In genomic region chr7:45457204-45458060, GRCm38 (mm10) we compare ENCODE assay signal across 9 mouse cellular contexts. TPM values are rescaled to one million over a fixed set of nuclear protein-coding genes. Genes with fewer than 3 reads are reported as not detected.
DNase-seq lines count a peak whose midpoint lies in the region; ATAC-seq and TF ChIP-seq lines count a peak whose summit lies in the region.
"Had no signal": no experiment of that assay in that cellular context is flagged by ENCODE, and none has a peak within 500 bp of the region (broad histone marks: within the 10 kb centered on the region; RNA-seq: fewer than 3 reads in every experiment).

No protein-coding gene starts in this region.

- H3K27me3 ChIP-seq in intestine, embryonic 15.5 days (replicated peaks) = no peaks in the 10 kb centered on the region
- no peaks in the 10 kb centered on the region for H3K27me3 ChIP-seq in liver, postnatal 0 days (ENCODE audit: insufficient read depth, low read length)

- peaks cover 17% of the 10 kb centered on the region for H3K36me3 ChIP-seq in intestine, embryonic 15.5 days
- H3K36me3 ChIP-seq in liver, postnatal 0 days (replicated peaks; ENCODE audit: insufficient read depth, low read length) = peaks cover 31% of the 10 kb centered on the region

- WGBS in lung, adult 2 months = 36% methylated on average over 10 of the region's 10 CpGs
- 47% methylated on average over 10 of the region's 10 CpGs for WGBS in intestine, embryonic 15.5 days
- 29% methylated on average over 9 of the region's 10 CpGs for WGBS in liver, postnatal 0 days (ENCODE audit: insufficient replicate concordance)

- TF ChIP-seq POLR2A in lung, adult 2 months (IDR thresholded peaks at IDR 0.05; ENCODE audit: borderline replicate concordance, extremely low read depth, low read depth, low read length) = peak; percentile 48; the same call in 1 of the 2 replicates

- 0 out of 2 replicates have a peak, but pooled peaks have one; percentile 10 for ATAC-seq in erythroblast, adult 5-6 weeks (replicated peaks; ENCODE audit: low FRiP score, poor library complexity, severe bottlenecking)
- ATAC-seq in intestine, embryonic 15.5 days = peak; percentile 23
- peak; percentile 35 for ATAC-seq in liver, postnatal 0 days

- peak overlapping the region; percentile 39 for H3K4me3 ChIP-seq in lung, adult 2 months (replicated peaks; ENCODE audit: extremely low read depth, low read depth, low read length)
- H3K4me3 ChIP-seq in intestine, embryonic 15.5 days (replicated peaks) = peak overlapping the region; percentile 73
- H3K4me3 ChIP-seq in liver, postnatal 0 days (ENCODE audit: low read depth, low read length) = peak overlapping the region; percentile 68

- peak overlapping the region; percentile 75 for H3K9ac ChIP-seq in intestine, embryonic 15.5 days
- H3K9ac ChIP-seq in liver, postnatal 0 days (replicated peaks) = peak overlapping the region; percentile 77

- peaks cover 6% of the 10 kb centered on the region for H3K4me1 ChIP-seq in lung, adult 2 months (ENCODE audit: control insufficient read depth, insufficient read depth, low read length)
- peaks cover 32% of the 10 kb centered on the region for H3K4me1 ChIP-seq in intestine, embryonic 15.5 days (replicated peaks)
- peaks cover 34% of the 10 kb centered on the region for H3K4me1 ChIP-seq in liver, postnatal 0 days (ENCODE audit: insufficient read depth)

- no peaks in the 10 kb centered on the region for H3K9me3 ChIP-seq in intestine, embryonic 15.5 days
- no peaks in the 10 kb centered on the region for H3K9me3 ChIP-seq in liver, postnatal 0 days (ENCODE audit: low read length)

- no peak for DNase-seq in lung, adult 2 months
- DNase-seq in lung, postnatal 10 days = no peak
- DNase-seq in liver, postnatal 0 days = peak; percentile 65
- peak; percentile 21 for DNase-seq in retina, embryonic 14.5 days (ENCODE audit: low spot score)
- no peak for DNase-seq in ovary, postnatal 14 days (ENCODE audit: low spot score)
- no peak for DNase-seq in ovary, postnatal 10 days (ENCODE audit: low spot score)

- no peak for TF ChIP-seq CTCF in lung, adult 2 months (IDR thresholded peaks at IDR 0.05; ENCODE audit: insufficient read depth, low read length)
- TF ChIP-seq CTCF in liver, postnatal 0 days (IDR thresholded peaks at IDR 0.05; ENCODE audit: low read depth) = no peak

- peak; percentile 72 for TF ChIP-seq EP300 in liver, postnatal 0 days (IDR thresholded peaks at IDR 0.05; ENCODE audit: low read depth)

- H3K27ac ChIP-seq in intestine, embryonic 15.5 days = peak overlapping the region; percentile 79
- H3K27ac ChIP-seq in liver, postnatal 0 days (ENCODE audit: low read depth) = peak overlapping the region; percentile 98

- H3K4me2 ChIP-seq in intestine, embryonic 15.5 days (replicated peaks) = peak overlapping the region; percentile 75
- peak overlapping the region; percentile 79 for H3K4me2 ChIP-seq in liver, postnatal 0 days (ENCODE audit: low read depth, low read length)

RNA-seq across cellular contexts. Expression of gene Ftl1, which starts 2.3 kb away (rescaled TPM):
- polyA plus RNA-seq in lung, adult 2 months (2012; rRNA removed) = 2,878 and 3,367 TPM in 2 replicates
- total RNA-seq in erythroblast, adult 5-6 weeks (2015; ENCODE audit: low replicate concordance) = 1,430 and 1,622 TPM in 2 replicates
- total RNA-seq in erythroblast, adult 5-6 weeks (2017; ENCODE audit: low replicate concordance) = 705 and 987 TPM in 2 replicates
- 5,581 and 6,050 TPM in 2 replicates for polyA plus RNA-seq in intestine, embryonic 15.5 days (2015; fragmentation: Nextera tagmentation; extraction: Ambion mirVana)
- polyA plus RNA-seq in liver, postnatal 0 days (2015; fragmentation: Nextera tagmentation; extraction: Ambion mirVana) = 5,147 and 5,518 TPM in 2 replicates

RNA-seq across cellular contexts. Expression of gene Bax, which starts 9.3 kb away (rescaled TPM):
- polyA plus RNA-seq in lung, adult 2 months (2012; rRNA removed) = 117 and 128 TPM in 2 replicates
- total RNA-seq in erythroblast, adult 5-6 weeks (2015; ENCODE audit: low replicate concordance) = 8.6 and 12.7 TPM in 2 replicates
- total RNA-seq in erythroblast, adult 5-6 weeks (2017; ENCODE audit: low replicate concordance) = 9.7 and 11.8 TPM in 2 replicates
- 181 and 185 TPM in 2 replicates for polyA plus RNA-seq in intestine, embryonic 15.5 days (2015; fragmentation: Nextera tagmentation; extraction: Ambion mirVana)
- polyA plus RNA-seq in liver, postnatal 0 days (2015; fragmentation: Nextera tagmentation; extraction: Ambion mirVana) = 59.6 and 60.8 TPM in 2 replicates

RNA-seq across cellular contexts. Expression of gene Ruvbl2, which starts 19.5 kb away (rescaled TPM):
- 61.1 and 61.7 TPM in 2 replicates for polyA plus RNA-seq in lung, adult 2 months (2012; rRNA removed)
- 54.1 and 63.4 TPM in 2 replicates for total RNA-seq in erythroblast, adult 5-6 weeks (2015; ENCODE audit: low replicate concordance)
- 23.1 and 50.1 TPM in 2 replicates for total RNA-seq in erythroblast, adult 5-6 weeks (2017; ENCODE audit: low replicate concordance)
- 147 and 150 TPM in 2 replicates for polyA plus RNA-seq in intestine, embryonic 15.5 days (2015; fragmentation: Nextera tagmentation; extraction: Ambion mirVana)
- polyA plus RNA-seq in liver, postnatal 0 days (2015; fragmentation: Nextera tagmentation; extraction: Ambion mirVana) = 30.1 and 36.5 TPM in 2 replicates

RNA-seq across cellular contexts. Expression of gene Gys1, which starts 22.8 kb away (rescaled TPM):
- polyA plus RNA-seq in lung, adult 2 months (2012; rRNA removed) = 33.0 and 39.4 TPM in 2 replicates
- total RNA-seq in erythroblast, adult 5-6 weeks (2015; ENCODE audit: low replicate concordance) = 11.7 and 13.2 TPM in 2 replicates
- total RNA-seq in erythroblast, adult 5-6 weeks (2017; ENCODE audit: low replicate concordance) = 4.6 and 8.9 TPM in 2 replicates
- 39.6 and 42.4 TPM in 2 replicates for polyA plus RNA-seq in intestine, embryonic 15.5 days (2015; fragmentation: Nextera tagmentation; extraction: Ambion mirVana)
- 3.3 TPM in 2 replicates for polyA plus RNA-seq in liver, postnatal 0 days (2015; fragmentation: Nextera tagmentation; extraction: Ambion mirVana)

RNA-seq across cellular contexts. Expression of gene Tulp2, which starts 24.2 kb away (rescaled TPM):
- polyA plus RNA-seq in lung, adult 2 months (2012; rRNA removed) = 0.11 and 0.17 TPM in 2 replicates
- not detected in 2 replicates for total RNA-seq in erythroblast, adult 5-6 weeks (2015; ENCODE audit: low replicate concordance)
- 0.42 TPM in 1 of 2 replicates, not detected in the other for total RNA-seq in erythroblast, adult 5-6 weeks (2017; ENCODE audit: low replicate concordance)
- polyA plus RNA-seq in intestine, embryonic 15.5 days (2015; fragmentation: Nextera tagmentation; extraction: Ambion mirVana) = 1.8 and 1.9 TPM in 2 replicates
- polyA plus RNA-seq in liver, postnatal 0 days (2015; fragmentation: Nextera tagmentation; extraction: Ambion mirVana) = 0.22 and 0.30 TPM in 2 replicates
- total RNA-seq: heart, postnatal 10 days had no signal

Comparison
In these comparisons a context has a peak if more than half of its experiments do, and no peak if none do; other contexts are left out.
1. DNase-seq: peak in liver, postnatal 0 days (single experiment) and retina, embryonic 14.5 days (single experiment); none in lung, adult 2 months (single experiment), lung, postnatal 10 days (single experiment), ovary, postnatal 14 days (single experiment) and ovary, postnatal 10 days (single experiment).
2. Peak in every context shown above with its lines, with median percentiles within 50 percentile points of each other: H3K4me3 ChIP-seq and ATAC-seq.